Mouse (Mus musculus) gastrocnemius, postnatal 25 days (tissue): ENCODE measurements around the gene Armc6. TPM values are rescaled to one million over a fixed set of nuclear protein-coding genes. Genes with fewer than 3 reads are reported as not detected.
"Not testable (repeated sequence)": the region's sequence is repeated elsewhere in the genome, so short reads cannot be mapped to it uniquely, and the experiment has no call there.

Source experiments
- DNase-seq: peaks from one replicate; pipeline ENCODE4 v3.0.0; 2022
- total RNA-seq, 2 experiments: library from RNA; stranded (reverse); gene quantifications; 1 replicate in 1 of 2; 2 replicates in 1 of 2; pipeline ENCODE4 v1.2.3; 2021

The Armc6 gene
- total RNA-seq, 2 experiments from 2014 or later: 7.6 to 8.2 TPM

- no peak for DNase-seq
These were observed 3.4 kb downstream of the Armc6 start for GRCm38 (mm10) chr8:70230837-70231236.

GRCm38 (mm10) chr8:70227997-70228396 is 6.3 kb downstream of the Armc6 start:
- DNase-seq: no peak

- DNase-seq: peak; percentile 50
These were observed 10.9 kb downstream of the Armc6 start for GRCm38 (mm10) chr8:70223341-70223740.

GRCm38 (mm10) chr8:70222041-70222440 is 12.2 kb downstream of the Armc6 start:
- DNase-seq: no peak

GRCm38 (mm10) chr8:70220911-70221310 is 13.4 kb downstream of the Armc6 start:
- DNase-seq: no peak

- no peak for DNase-seq
These were observed 13.9 kb downstream of the Armc6 start for GRCm38 (mm10) chr8:70220236-70220840.

GRCm38 (mm10) chr8:70219107-70219684 is 15.1 kb downstream of the Armc6 start:
- DNase-seq: no peak

GRCm38 (mm10) chr8:70217441-70217840 is 16.8 kb downstream of the Armc6 start:
- no peak for DNase-seq

- peak; percentile 79 for DNase-seq
These were observed 17.7 kb downstream of the Armc6 start for GRCm38 (mm10) chr8:70216566-70216965.

- not testable (repeated sequence) for DNase-seq
These were observed 18.1 kb downstream of the Armc6 start for GRCm38 (mm10) chr8:70216161-70216560.

- no peak for DNase-seq
These were observed 19.2 kb downstream of the Armc6 start for GRCm38 (mm10) chr8:70215092-70215491.

GRCm38 (mm10) chr8:70214411-70214810 is 19.9 kb downstream of the Armc6 start:
- no peak for DNase-seq

GRCm38 (mm10) chr8:70212112-70213055 is 21.9 kb downstream of the Armc6 start, which contains the start of gene Slc25a42:
Gene Slc25a42, minus strand, starts transcription at chr8:70212305.
- peak; percentile 99 for DNase-seq

GRCm38 (mm10) chr8:70211726-70212111 is 22.5 kb downstream of the Armc6 start:
- no peak for DNase-seq

GRCm38 (mm10) chr8:70211275-70211674 is 23.0 kb downstream of the Armc6 start:
- no peak for DNase-seq

GRCm38 (mm10) chr8:70210538-70210937 is 23.7 kb downstream of the Armc6 start:
- DNase-seq: no peak

GRCm38 (mm10) chr8:70208130-70208529 is 26.1 kb downstream of the Armc6 start:
- DNase-seq: no peak

- DNase-seq: no peak
These were observed 29.5 kb downstream of the Armc6 start for GRCm38 (mm10) chr8:70204757-70205156.

- no peak for DNase-seq
These were observed 31.2 kb downstream of the Armc6 start for GRCm38 (mm10) chr8:70203072-70203471.

GRCm38 (mm10) chr8:70201417-70201816 is 32.8 kb downstream of the Armc6 start:
- DNase-seq: no peak

GRCm38 (mm10) chr8:70200098-70200681 is 34.1 kb downstream of the Armc6 start:
- no peak for DNase-seq

GRCm38 (mm10) chr8:70197603-70198002 is 36.7 kb downstream of the Armc6 start:
- no peak for DNase-seq

GRCm38 (mm10) chr8:70195762-70196161 is 38.5 kb downstream of the Armc6 start:
- no peak for DNase-seq
